Mouse (Mus musculus) effector memory CD4-positive, alpha-beta T cell, adult 7 months (primary cell): ENCODE measurements around the gene Apoc3. TPM values are rescaled to one million over a fixed set of nuclear protein-coding genes. Genes with fewer than 3 reads are reported as not detected.

Experiments
- polyA plus RNA-seq: library from polyadenylated mRNA; unstranded; fragments of 100-300 nt; shearing (Covaris generic); gene quantifications from one replicate; pipeline ENCODE4 v1.2.1, GENCODE M21; 2017

The Apoc3 gene
- not detected for polyA plus RNA-seq

DNA sequence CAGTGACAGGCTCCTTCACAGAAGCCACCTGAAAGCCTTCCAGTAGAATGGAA, at the start of gene Apoc3:
Apoc3 (minus strand) TSS at position 41 of the 53 bp plus-strand sequence.

DNA sequence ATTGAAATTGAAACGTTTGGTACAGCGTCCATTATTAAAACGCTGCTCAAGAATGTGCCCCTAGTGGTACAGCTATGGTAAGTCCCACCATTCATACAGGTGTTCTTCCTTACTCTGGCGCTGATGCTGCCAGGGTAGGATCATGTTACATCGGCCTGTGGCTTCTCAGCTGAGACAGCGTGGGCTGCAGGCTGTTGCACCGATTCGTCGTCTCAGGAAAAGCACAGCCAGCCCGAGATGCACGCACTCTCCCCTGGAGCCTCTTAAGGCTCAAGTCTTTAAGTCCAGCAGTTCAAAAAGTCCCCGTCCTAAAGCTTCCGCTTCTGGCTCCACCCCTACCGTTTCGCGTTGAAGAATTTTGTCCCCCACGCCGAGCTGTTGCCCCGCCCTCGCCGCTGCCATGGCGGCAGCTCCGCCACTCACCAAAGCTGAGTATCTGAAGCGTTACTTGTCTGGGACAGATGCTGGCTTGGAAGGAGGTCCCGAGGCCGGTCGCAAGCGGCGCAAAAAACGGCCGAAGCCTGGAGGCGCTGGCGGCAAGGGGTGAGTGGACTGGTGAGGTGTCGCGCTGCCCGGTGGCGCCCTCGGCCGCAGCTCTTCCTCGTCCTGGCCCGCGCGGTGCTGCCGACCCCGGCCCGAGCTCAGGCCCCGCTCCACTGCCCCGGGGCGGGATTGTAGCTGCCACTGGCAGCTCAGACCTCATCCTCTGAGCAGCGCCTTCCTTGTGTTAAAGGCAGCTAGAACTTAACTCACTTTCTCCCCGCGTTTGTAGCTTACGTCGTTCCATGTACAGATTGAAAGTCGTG, 47.4 kb upstream of the Apoc3 start, which contains the start of gene Bud13:
Bud13 (plus strand) TSS at position 378 of the 806 bp plus-strand sequence.

GRCm38 (mm10) chr9:46272677-46273454, 37.4 kb upstream of the Apoc3 start, which contains the start of gene Zpr1:
Gene Zpr1, plus strand, starts transcription at chr9:46273064.

GRCm38 (mm10) chr9:46268343-46268873, 33.0 kb upstream of the Apoc3 start, which contains the start of gene Apoa5:
Gene Apoa5, plus strand, starts transcription at chr9:46268633.

GRCm38 (mm10) chr9:46240526-46241153, 5.2 kb upstream of the Apoc3 start, which contains the start of gene Apoa4:
Gene Apoa4, plus strand, starts transcription at chr9:46240696.

DNA sequence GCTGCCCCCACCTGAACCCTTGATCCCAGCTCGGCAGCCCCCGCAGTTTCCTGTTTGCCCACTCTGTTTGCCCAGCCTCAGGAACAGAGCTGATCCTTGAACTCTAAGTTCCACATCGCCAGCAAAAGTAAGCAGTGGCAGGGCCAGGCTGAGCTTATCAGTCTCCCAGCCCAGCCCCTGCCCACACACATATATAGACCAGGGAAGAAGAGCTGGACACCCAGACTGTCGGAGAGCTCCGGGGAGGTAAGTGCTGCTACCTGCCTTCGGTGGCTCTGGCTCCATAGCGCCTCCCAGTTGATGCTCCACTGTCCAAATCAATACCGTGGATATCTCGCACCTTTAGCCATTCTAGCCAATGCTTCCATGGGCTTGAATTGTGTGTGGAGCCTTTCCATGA, 6.9 kb downstream of the Apoc3 start, which contains the start of gene Apoa1:
Apoa1 (plus strand) TSS at position 90 of the 400 bp plus-strand sequence.

Other genes starting within 250 kb of the Apoc3 start
- gene Pafah1b2, start 222.9 kb downstream of the Apoc3 start, polyA plus RNA-seq: 79.5 TPM
- 70.2 TPM for gene Sik3, start 222.8 kb downstream of the Apoc3 start, polyA plus RNA-seq
- not detected for gene Apoa1, start 7.1 kb downstream of the Apoc3 start, polyA plus RNA-seq
- gene Apoa4, start 5.1 kb upstream of the Apoc3 start, polyA plus RNA-seq: not detected
- not detected for gene Apoa5, start 33.0 kb upstream of the Apoc3 start, polyA plus RNA-seq
- gene Zpr1, start 37.4 kb upstream of the Apoc3 start, polyA plus RNA-seq: 125 TPM
- 18.1 TPM for gene Bud13, start 47.4 kb upstream of the Apoc3 start, polyA plus RNA-seq
- not detected for gene 4931429L15Rik, start 84.3 kb upstream of the Apoc3 start, polyA plus RNA-seq